Mouse (Mus musculus): ENCODE data around the gene Pla2g16. TPM values are rescaled to one million over a fixed set of nuclear protein-coding genes. Genes with fewer than 3 reads are reported as not detected.
A peak's percentile ranks its signal among the peaks of the same experiment; 100 is the strongest.

Gene Pla2g16
- polyA plus RNA-seq, 1 experiment from 2014 or later: 14.8 TPM

DNA sequence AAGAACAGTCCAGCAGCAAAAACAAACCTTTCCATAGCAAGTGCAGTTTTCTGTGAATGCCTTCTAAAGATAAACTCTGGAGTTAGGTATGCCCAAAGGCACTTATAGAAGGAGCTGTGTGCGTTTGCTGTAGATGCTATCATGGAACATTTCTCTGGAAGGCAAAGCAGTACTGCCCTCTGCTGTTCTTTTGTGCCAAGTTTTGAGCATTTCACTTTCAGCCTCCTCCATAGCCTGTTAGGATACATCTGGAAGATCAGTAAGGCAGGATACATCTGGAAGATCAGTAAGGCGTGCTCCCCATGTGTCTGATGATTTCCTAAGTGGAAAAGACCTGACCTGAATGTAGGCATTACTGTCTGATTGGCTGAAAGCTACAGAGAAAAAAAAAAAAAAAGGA, 38.3 kb downstream of the Pla2g16 start:
- Histone ChIP-seq H3K27ac (replicated peaks) (no peak overlapping the region), H3K9ac (no peak overlapping the region), H3K36me3 (no peaks in the 10 kb centered on the region), H3K4me2 (replicated peaks) (no peak overlapping the region), H3K9me3 (replicated peaks) (no peaks in the 10 kb centered on the region), H3K27me3 (no peaks in the 10 kb centered on the region), H3K4me1 (no peaks in the 10 kb centered on the region), H3K4me3 (replicated peaks) (no peak overlapping the region)
- ATAC-seq (ENCODE audit: insufficient number of reproducible peaks, low FRiP score, low TSS enrichment, low read depth): no peak
- 14% methylated on average over 2 of the region's 2 CpGs for WGBS

DNA sequence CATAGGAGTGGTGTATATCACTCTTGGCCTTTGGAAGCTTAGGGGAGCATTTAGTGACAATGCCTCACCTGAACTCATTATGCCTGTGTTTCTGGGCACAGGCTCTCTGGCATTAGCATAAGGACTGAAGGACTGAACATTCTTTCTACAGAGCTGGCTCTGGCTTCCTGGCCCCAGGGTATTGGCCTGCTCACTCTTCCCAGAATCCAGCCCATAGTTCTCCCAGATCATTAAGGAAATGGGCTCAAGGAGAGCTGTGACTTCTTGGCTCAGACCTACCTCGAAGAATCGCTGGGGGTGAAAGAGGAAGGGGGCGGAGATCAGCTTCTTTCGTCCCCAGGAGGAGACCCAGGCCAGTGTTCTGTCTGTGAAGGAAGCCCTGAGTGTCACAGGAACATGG, 41.2 kb downstream of the Pla2g16 start:
- Histone ChIP-seq H3K4me3 (replicated peaks) (no peak overlapping the region), H3K4me1 (no peaks in the 10 kb centered on the region), H3K9me3 (replicated peaks) (no peaks in the 10 kb centered on the region), H3K9ac (no peak overlapping the region), H3K27me3 (no peaks in the 10 kb centered on the region), H3K27ac (replicated peaks) (no peak overlapping the region), H3K36me3 (no peaks in the 10 kb centered on the region), H3K4me2 (replicated peaks) (no peak overlapping the region)
- WGBS: 28% methylated on average over 4 of the region's 4 CpGs
- ATAC-seq (ENCODE audit: insufficient number of reproducible peaks, low FRiP score, low TSS enrichment, low read depth): no peak

DNA sequence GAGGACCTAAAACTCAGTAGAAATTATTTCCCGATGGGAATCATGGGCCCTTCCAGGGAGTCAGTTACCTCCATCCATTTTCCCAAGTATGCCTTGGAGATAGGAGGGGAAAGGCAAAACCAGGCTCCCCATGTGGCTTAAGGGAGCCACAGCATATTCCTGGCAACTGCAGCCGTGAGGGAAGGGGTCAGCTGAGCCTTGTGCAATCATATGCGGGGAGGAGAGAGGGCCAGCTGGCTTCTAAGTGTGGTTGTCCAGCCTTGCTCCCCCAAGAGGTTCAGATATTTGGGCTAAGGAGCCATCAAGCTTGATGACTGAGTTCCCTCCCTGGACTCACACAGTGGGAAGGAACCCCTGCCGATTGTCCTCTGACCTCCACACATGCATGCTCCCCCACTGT, 44.3 kb downstream of the Pla2g16 start:
- H3K36me3 ChIP-seq: no peaks in the 10 kb centered on the region
- ATAC-seq (ENCODE audit: insufficient number of reproducible peaks, low FRiP score, low TSS enrichment, low read depth): no peak
- no peak overlapping the region for H3K27ac ChIP-seq (replicated peaks)
- 72% methylated on average over 4 of the region's 4 CpGs for WGBS
- peaks cover 9% of the 10 kb centered on the region for H3K4me1 ChIP-seq
- no peak overlapping the region for H3K9ac ChIP-seq
- no peak overlapping the region for H3K4me3 ChIP-seq (replicated peaks)
- H3K27me3 ChIP-seq: no peaks in the 10 kb centered on the region
- no peak overlapping the region for H3K4me2 ChIP-seq (replicated peaks)
- H3K9me3 ChIP-seq (replicated peaks): no peaks in the 10 kb centered on the region

DNA sequence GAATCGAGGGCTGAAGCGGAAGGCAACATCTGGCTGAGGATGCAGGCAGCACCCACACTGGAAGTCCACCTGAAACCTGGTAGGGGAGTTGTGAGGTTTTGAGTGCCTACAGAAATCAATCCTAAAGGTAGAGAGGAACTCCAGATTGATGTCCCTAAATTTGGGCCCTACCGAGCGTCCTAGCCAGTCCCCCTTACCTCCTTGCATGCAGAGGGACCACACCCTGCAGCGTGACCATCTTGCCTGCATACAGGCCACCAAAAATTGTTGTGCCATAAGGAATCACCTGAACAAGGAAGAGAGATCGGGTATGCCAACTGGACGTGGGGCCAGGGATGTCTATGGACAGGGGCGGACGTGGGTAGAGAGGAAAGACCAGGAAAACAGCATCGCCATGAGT, 46.8 kb downstream of the Pla2g16 start:
- Histone ChIP-seq H3K9ac (no peak overlapping the region), H3K27me3 (0 out of 2 replicates have a peak, but pooled peaks cover 2% of the 10 kb centered on the region), H3K4me1 (peaks cover 25% of the 10 kb centered on the region), H3K4me2 (replicated peaks) (no peak overlapping the region), H3K27ac (replicated peaks) (no peak overlapping the region), H3K9me3 (replicated peaks) (no peaks in the 10 kb centered on the region), H3K4me3 (replicated peaks) (no peak overlapping the region), H3K36me3 (no peaks in the 10 kb centered on the region)
- no peak for ATAC-seq (ENCODE audit: insufficient number of reproducible peaks, low FRiP score, low TSS enrichment, low read depth)
- WGBS: 91% methylated on average over 10 of the region's 10 CpGs

DNA sequence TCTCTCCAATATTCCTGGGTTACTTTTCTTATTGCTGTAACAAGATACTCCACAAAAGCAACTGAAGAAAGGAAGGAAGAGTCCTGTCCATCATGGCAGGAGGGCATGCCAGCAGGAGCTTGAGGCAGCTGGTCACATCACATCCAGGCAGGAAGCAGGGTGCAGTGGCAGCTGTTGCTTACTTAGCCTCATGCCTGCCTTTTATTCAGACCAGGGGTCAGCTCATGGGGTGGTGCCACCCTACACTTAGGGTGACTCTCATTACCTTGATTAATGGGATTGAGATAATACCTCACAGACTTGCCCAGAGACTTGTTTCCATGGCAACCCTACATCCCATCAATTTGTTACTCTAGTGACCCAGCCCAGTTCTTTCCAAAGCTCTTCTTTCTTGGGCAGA, 47.8 kb downstream of the Pla2g16 start:
- Histone ChIP-seq H3K9me3 (replicated peaks) (no peaks in the 10 kb centered on the region), H3K4me1 (peaks cover 25% of the 10 kb centered on the region), H3K4me3 (replicated peaks) (no peak overlapping the region), H3K27me3 (0 out of 2 replicates have a peak, but pooled peaks cover 2% of the 10 kb centered on the region), H3K27ac (replicated peaks) (no peak overlapping the region), H3K4me2 (replicated peaks) (no peak overlapping the region), H3K9ac (no peak overlapping the region), H3K36me3 (no peaks in the 10 kb centered on the region)
- no peak for ATAC-seq (ENCODE audit: insufficient number of reproducible peaks, low FRiP score, low TSS enrichment, low read depth)

DNA sequence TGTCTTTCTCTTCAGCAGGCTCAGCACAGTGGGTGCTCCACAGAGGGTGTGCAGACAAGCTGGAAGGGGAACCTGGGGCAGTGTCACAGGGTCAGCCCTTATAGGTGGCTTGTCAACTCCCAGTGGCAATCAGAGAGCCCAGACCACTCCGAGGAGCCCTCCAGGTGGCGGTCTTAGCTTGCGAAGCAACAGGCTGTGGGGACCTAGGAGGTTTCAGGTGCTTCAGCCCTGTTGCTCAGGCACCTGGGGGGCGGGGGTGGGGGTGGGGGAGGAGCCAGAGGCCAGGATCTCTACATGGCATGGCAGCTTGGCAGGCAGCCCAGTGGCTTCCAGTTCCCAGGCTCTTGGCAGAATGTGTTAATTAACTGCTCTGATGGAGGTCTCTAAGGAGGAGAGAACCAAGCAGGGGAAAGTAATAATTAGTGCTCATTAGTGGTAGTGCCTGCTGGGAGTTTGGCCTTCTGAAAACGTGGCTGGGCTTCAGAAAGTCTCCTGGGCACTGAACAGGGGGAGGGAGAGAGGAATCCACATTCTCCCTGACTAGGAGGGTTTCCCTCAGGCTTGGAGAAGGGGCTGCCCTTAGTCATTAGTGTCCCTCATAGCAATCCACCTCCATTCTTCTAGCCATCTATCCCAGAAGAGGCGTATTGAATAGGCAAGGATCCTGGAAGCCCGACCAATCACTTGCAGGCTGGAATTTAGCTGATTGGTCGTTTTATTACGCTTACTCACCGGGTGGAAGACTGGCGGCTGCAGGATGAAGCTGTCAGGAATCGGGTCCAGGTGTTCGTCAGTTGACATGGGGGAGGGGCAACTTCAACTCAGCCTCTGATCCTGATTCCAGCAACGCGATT, 48.9 kb downstream of the Pla2g16 start:
- Histone ChIP-seq H3K4me3 (replicated peaks) (peak overlapping the region; percentile 34), H3K4me2 (replicated peaks) (peak overlapping the region; percentile 62), H3K36me3 (no peaks in the 10 kb centered on the region), H3K27me3 (0 out of 2 replicates have a peak, but pooled peaks cover 2% of the 10 kb centered on the region), H3K27ac (replicated peaks) (peak overlapping the region; percentile 76), H3K9me3 (replicated peaks) (no peaks in the 10 kb centered on the region), H3K4me1 (peaks cover 25% of the 10 kb centered on the region), H3K9ac (no peak overlapping the region; the same call in 1 of the 2 replicates)
- WGBS: 6% methylated on average over 15 of the region's 15 CpGs
- peak; percentile 75 for ATAC-seq (ENCODE audit: insufficient number of reproducible peaks, low FRiP score, low TSS enrichment, low read depth)

DNA sequence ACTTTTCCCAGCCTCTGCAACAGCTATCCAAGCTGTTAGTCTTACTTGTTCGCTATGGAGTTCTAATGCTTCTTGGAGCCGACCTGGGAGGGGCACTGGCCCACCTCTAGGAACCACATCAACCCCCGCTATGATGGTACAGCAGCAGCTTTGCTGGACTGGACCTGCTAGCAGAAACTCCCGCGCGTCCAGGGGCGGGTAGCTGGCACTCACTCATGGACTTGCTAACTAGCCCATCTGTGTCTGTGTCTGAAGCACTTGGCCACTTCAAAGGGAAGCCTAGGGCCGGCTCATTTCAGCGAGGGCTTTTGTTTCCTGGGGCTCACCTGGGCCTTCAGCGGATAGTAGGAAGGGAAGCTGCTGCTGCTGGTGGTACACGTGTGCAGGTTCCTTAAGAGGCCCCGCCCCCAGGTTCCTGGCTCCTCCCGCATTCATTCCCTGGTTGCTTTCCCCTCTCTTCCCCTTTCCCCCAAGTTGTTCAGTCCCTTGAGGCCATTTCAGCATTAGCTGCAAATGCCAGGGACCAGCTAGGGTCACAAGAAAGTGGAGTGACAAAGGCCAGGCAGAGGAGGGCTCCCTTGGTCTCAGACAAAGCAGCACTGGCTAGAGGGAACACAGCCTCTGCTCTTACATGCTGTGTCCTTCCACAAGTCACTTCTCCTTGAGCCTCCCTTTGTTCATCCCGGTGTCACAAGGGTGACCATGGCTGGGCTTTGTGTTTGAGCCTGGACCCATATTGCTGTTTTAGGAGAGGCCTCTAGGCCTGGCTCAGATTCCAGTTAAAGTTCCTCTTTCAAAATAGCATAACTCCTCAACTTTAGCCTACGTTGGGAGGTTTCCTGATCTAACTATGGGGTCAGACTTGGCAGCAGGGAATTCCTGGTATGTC, 49.8 kb downstream of the Pla2g16 start, which contains the start of gene Lgals12:
Gene Lgals12, minus strand, starts transcription at position 393 of the 889 bp plus-strand sequence.
- H3K27ac ChIP-seq (replicated peaks): peak within 1 kb of the TSS; percentile 76
- H3K4me3 ChIP-seq (replicated peaks): peak within 1 kb of the TSS; percentile 34
- 0 out of 2 replicates have a peak, but pooled peaks cover 2% of the 10 kb centered on the region for H3K27me3 ChIP-seq
- H3K9ac ChIP-seq: peak within 1 kb of the TSS; percentile 18; the same call in 1 of the 2 replicates
- H3K36me3 ChIP-seq: no peaks in the 10 kb centered on the region
- H3K4me1 ChIP-seq: peaks cover 29% of the 10 kb centered on the region
- no peak for ATAC-seq (ENCODE audit: insufficient number of reproducible peaks, low FRiP score, low TSS enrichment, low read depth)
- WGBS: 6% methylated on average over 15 of the region's 15 CpGs
- H3K4me2 ChIP-seq (replicated peaks): peak within 1 kb of the TSS; percentile 62
- no peaks in the 10 kb centered on the region for H3K9me3 ChIP-seq (replicated peaks)

DNA sequence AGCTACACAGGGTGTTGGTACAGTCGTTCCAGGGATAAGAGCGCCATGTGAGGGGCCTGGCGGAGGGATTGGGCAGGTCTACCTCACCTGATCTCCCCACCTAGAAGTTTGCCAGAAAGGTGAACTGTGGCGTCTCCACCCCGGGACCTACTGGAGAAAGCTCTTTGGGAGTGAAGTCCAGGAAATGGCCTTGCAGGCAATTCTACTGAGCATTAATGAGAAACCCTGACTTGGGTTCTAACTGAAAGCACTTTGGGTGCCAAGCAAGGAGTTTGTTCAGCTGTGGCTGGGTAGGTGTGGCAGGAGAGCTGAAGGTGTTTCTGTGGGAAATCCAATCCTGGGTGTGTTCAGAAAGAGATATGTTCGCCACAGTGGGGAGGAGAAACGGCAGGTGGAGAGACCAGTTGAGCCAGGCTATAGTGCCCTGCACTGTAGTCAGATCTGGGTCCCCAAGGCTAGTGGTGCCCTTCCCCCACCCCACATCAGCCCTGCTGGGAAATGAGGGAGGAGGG, 50.5 kb downstream of the Pla2g16 start:
- H3K27ac ChIP-seq (replicated peaks): peak overlapping the region; percentile 76
- ATAC-seq (ENCODE audit: insufficient number of reproducible peaks, low FRiP score, low TSS enrichment, low read depth): peak; percentile 29; the same call in 1 of the 2 replicates

DNA sequence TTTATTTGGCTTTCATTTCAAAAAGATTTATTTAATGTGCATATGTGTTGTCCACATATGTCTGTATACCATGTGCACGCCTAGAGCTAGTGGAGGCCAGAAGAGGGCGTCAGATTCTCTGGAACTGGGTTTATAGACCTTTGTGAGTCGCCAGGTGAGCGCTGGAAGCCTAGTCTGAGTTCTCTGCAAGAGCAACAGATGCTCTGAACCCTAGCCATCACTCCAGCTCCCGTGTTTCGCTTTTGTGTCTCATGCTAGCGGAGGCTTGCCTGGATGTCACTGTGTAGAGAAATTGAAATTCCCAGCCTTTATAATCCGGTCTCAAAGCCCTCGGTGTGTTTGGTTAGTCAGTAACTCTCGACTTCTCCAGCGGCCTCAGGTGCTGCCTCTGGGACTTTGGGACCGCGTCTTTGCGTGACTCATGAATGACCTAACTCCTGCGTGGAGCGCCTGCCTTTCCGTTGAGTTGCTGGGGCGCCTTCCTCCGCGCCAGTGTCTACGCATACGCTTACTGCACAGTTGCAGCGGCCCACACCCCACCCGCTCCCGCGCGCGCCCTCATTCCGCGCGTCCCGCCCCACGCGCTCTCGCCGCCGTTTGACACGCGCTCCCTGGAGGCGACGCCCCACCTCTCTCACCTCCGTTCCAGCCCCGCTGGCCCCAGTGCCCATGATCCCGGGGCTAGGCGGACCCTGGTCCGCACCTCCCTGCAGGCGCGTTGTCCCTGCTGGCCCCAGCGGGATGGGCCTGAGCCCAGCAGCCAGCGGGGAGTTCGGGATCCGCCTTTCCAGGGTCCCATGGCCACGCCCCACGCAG, 54.9 kb downstream of the Pla2g16 start, which contains the start of gene Hrasls5:
Gene Hrasls5, plus strand, starts transcription at position 600 of the 816 bp plus-strand sequence.
- WGBS: 2% methylated on average over 54 of the region's 54 CpGs
- Histone ChIP-seq H3K36me3 (no peaks in the 10 kb centered on the region), H3K4me2 (replicated peaks) (peak within 1 kb of the TSS; percentile 94), H3K4me1 (peaks cover 28% of the 10 kb centered on the region), H3K27ac (replicated peaks) (0 out of 2 replicates have a peak within 1 kb of the TSS, but pooled peaks have one; percentile 11), H3K4me3 (replicated peaks) (peak within 1 kb of the TSS; percentile 49), H3K9me3 (replicated peaks) (no peaks in the 10 kb centered on the region), H3K9ac (peak within 1 kb of the TSS; percentile 35; the same call in 1 of the 2 replicates), H3K27me3 (no peaks in the 10 kb centered on the region)
- ATAC-seq (ENCODE audit: insufficient number of reproducible peaks, low FRiP score, low TSS enrichment, low read depth): peak; percentile 64; the same call in 1 of the 2 replicates

More for the DNA sequence above, 50.5 kb downstream of the Pla2g16 start:
- no peak overlapping the region for H3K4me2 ChIP-seq (replicated peaks)
- H3K4me3 ChIP-seq (replicated peaks): no peak overlapping the region
- WGBS: 65% methylated on average over 7 of the region's 7 CpGs
- H3K4me1 ChIP-seq: peaks cover 35% of the 10 kb centered on the region
- H3K9me3 ChIP-seq (replicated peaks): no peaks in the 10 kb centered on the region
- H3K27me3 ChIP-seq: 0 out of 2 replicates have a peak, but pooled peaks cover 2% of the 10 kb centered on the region
- no peak overlapping the region for H3K9ac ChIP-seq
- H3K36me3 ChIP-seq: no peaks in the 10 kb centered on the region

DNA sequence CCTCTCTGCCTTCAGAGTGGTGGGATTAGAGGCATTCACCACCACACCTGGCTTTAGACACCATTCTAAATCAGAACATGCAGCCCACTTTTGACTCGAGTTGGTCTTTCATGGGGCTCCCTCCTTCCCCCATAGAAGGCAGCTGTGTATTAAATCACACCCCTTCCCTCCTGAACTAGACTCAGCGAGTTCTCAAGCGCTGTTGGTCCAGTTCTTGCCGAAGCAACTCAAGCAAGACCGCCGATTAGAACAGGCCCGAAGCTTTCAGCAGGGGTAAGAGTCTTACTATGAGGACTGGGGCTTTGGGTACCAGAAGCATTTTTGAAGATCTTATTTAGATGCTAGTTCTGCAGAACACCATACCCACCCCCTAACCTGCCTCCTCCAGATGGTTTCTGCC, 55.9 kb downstream of the Pla2g16 start:
- Histone ChIP-seq H3K36me3 (no peaks in the 10 kb centered on the region), H3K9me3 (replicated peaks) (no peaks in the 10 kb centered on the region), H3K4me2 (replicated peaks) (no peak overlapping the region), H3K4me1 (peaks cover 20% of the 10 kb centered on the region), H3K27me3 (no peaks in the 10 kb centered on the region), H3K9ac (no peak overlapping the region), H3K4me3 (replicated peaks) (no peak overlapping the region), H3K27ac (replicated peaks) (no peak overlapping the region)
- 88% methylated on average over 7 of the region's 7 CpGs for WGBS
- no peak for ATAC-seq (ENCODE audit: insufficient number of reproducible peaks, low FRiP score, low TSS enrichment, low read depth)
